Mouse (Mus musculus): Measurements from ENCODE around the gene Zfp36l2.

Zfp36l2 gene

DNA sequence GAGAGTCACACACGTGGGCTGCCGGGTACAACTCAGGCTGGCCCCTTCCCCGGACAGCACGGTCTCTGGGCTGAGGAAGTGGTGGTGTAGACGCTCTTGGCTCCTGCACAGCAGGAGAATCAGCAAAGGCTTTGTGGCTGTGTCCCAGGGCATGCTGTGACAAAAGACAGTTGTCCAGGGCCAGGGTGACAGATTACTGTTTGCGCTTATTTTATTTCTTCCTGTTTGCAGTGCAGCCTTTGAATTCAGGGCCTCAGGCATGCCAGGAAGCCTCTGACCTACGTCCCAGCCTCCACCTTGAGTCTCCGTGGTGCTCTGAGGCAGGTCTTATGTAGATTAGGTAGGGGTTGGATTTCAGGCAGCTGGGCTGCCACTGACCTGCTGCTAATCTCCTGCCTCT is 10.3 kb downstream of the Zfp36l2 start:
- peak; percentile 48 for DNase-seq (ENCODE audit: low read depth)

DNA sequence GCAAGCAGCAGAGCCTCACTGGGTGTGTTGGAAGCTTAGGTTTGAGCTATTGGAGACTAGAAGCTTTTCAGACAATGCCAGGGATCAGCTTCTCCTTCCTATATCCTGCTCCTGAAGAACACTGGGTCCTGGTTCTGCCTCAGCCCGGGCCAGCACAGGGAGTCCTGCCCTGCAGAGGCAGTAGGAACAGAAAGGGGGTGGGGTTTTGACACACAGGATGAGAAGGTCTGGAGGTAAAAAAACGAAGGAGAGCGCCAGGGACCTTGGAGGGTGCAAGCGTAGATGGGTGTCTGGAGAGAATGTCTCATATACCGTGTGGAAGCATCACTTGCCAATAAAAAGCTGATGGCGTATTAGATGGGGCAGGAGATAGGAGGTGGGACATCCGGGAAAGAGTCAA is 11.3 kb downstream of the Zfp36l2 start:
- no peak for DNase-seq (ENCODE audit: low read depth)

DNA sequence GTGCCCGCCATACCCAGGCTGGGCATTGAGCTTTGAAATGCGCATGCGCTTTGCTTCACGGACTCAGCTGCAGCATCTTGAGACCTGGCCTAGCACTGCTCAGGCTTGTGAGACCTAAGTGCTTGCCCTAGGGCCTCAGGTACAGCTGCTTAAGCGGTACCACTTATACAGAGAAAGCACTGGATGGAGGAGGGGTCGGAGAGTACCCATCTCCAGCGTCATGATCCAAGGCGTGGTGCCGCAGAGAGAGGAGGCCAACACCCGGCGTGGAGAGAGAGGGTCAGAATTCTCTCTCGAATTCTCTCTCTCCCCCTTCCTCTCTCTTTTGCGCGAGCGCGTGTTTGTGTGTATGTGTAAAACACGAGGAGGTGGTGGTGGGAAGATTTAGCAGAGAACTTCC is 12.6 kb downstream of the Zfp36l2 start:
- no peak for DNase-seq (ENCODE audit: low read depth)

DNA sequence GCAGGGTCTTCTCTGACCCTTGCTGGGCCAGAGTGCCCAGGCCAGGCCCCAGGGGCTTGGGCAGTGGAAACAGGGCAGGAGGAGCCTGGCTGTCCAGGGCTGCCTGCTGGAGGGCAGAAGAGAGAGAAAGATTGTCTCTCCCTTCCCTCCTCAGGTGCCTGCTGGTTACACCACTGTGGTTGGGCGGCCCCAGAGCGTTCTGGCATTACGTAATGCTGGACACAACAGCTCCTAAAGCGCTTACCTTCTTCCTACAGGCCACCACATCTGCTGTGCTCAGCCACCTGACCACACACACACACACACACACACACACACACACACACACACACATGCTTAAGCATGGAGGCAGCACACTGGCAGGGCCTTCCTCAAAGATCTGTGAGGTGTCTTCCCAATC is 20.4 kb downstream of the Zfp36l2 start:
- DNase-seq (ENCODE audit: low read depth) = no peak

DNA sequence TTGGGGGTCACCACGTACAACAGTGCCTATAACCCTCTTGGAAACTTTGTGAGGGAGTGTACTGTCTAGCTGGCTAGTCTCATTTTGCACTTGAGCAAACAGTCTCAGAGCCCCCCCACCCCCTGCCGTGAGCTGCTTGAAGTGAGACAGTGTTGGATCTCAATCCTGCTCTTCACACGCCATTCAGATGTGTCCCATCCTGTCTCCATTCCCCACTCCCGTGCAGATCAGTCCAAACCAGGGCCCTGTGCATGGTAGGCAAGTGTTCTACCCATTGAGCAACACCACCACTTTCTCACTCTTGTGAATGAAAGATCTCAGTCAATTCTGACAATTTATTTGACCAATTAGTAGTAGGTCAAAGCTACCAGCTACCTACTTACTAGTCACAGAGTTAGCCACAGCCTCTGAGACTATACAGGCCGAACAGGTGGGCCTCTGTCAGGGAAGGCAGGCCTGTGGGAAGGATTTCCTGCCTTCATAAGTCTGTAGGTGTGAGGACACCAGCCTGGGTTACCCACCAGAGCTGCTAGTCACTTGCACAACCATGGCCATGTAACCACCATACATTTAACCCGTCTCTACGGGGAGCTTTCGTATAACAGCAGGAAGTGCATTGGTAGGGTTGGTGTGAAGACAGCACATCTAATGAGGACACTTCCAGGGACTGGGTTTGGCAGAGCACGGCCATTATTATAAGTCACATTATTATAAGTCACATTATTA is 21.4 kb downstream of the Zfp36l2 start:
- DNase-seq (ENCODE audit: low read depth) = no peak

DNA sequence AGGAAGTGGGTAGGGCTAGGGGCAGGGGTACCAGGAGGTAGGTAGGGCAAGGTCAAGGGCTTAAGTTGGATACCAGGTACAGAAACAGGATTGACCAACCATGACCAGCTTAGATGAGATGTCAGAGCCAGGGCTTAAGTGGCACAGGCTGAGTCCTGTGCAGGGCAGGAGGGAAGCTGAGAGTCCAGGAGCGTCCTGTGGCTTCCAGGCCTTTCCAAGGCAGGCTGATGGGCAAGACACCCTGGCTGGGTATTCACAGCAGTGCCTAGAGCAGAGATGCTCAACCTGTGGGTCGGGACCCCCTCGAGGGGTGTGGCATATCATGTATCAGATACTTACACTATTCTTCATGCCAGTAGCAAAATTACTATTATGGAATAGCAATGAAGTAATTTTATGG is 22.0 kb downstream of the Zfp36l2 start:
- no peak for DNase-seq (ENCODE audit: low read depth)

DNA sequence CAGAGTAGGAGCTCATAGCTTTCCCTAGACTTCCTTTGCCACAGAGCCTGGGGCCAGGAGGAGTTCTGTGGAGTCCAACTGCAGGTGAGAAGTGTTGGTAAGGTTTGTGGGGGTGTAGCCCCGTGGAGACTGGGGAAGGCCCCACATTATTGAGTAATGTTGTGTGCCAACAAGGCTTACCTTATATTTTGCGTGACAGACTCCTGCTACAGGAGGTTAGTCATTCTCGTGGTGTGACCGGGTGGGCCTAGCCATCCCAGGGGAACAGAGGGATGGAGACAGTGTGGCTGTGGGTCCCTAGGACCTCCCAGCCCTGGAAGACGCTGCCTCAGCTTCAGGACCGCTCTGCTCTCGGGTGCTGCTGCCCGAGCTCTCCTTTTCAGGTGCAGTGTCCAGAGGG is 23.6 kb downstream of the Zfp36l2 start:
- DNase-seq (ENCODE audit: low read depth) = no peak

DNA sequence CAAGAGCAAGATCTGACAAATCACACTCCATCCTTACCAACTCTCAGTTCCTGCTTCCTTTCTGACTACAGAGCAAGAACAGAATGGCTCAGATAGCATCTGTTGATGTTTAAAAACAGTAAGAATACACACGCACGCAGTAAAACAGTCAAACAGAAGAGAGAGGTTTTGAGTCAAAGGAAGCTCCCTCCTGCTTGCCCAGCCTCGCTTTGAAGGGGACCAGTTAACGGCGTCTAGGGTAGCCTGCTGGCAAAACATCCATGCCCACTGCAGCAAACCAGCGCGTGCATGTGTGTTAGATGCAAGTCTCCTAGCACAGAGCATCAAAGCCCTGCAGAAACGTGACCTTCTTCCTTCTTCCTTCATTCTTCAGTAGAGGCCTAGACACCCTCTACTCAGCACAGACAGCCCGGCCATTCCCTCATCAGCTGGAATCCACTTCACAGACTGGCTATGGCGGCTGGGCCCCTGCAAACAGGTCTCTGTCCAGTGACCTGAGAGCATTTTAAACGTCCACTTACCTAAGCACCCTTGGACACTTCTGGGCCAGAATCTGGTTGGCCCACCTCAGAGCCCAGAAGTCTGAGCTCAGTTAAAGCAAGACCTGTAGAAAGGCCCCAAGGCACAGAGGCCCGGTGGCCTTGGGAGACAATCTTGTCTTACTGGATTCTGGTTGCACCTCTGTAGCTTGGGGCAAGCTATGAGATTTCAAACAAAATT is 24.5 kb downstream of the Zfp36l2 start:
- DNase-seq (ENCODE audit: low read depth) = peak; percentile 76

DNA sequence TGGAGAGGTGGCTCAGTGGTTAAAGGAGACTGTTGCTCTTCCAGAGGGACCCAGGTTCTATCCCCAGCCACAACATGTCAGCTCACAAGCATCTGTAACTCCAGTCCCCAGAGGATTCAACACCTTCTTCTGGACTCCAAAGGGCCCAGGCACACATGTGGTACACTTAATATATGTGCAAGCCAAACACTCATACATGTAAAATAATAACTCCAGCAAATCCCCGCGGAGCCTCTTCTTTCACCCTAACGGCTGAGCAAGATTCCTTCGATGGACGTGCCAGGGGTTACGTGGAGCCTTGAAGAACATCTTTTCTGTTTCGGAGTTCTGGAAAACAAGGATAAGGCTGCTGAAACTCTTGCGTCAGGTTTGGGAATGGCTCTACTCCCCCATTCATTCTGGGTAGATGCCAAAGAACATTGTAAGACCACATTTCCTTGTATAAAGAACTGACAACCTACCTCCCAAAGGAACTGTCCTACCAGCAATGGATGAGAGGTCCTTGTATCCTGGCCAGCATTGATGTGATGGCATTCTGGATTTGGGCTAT is 25.5 kb downstream of the Zfp36l2 start:
- no peak for DNase-seq (ENCODE audit: low read depth)

DNA sequence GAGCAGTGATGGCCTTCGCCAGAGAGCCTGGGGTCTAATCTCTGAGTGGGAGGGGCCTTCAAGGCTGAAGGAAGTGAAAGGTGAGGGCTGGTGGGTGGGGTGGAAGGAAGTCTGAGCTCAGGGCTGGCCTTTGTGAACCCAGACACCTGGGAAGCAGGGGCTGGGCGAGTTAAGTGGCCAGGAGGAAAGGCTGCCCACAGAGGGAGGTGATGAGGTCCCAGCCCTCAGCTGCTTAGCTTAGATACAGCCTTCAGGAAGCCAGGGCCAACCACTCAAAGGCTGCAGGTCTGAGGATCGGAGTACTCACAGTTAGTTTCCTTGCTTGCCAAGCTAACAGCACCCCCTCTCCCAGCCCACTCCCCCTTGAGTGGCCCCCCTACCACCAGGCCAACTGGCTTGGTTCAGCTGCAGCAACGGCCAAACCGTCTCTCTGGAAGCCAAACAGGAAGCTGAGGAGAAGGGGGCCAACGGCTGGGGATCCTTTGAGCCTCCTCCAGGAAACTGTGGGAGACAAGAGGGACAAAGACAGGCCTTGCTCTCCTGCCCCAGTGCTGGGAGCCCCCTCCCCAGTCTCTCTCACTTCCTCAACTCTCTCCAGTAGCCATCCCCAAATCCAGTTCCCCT is 26.4 kb downstream of the Zfp36l2 start:
- peak; percentile 54 for DNase-seq (ENCODE audit: low read depth)

DNA sequence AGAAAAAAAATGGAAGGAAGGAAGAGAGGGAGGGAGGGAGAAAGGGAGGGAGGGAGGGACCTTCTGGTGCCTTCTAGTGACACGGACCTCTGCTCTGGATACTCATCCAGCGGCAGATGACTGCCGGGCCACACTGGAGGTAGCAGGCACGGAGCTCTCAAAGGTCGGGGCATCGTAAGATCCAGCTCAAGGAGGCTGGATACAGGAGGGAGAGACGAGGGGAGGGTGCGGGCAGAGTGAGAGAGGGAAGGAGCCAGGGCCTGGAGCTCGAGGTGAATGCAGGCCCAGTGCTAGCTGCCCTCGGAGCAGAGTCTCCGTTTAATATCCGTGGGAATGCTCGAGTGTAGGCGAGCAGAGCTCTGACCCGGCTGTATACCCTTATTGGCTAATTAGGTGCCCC is 28.9 kb downstream of the Zfp36l2 start:
- DNase-seq (ENCODE audit: low read depth) = no peak

DNA sequence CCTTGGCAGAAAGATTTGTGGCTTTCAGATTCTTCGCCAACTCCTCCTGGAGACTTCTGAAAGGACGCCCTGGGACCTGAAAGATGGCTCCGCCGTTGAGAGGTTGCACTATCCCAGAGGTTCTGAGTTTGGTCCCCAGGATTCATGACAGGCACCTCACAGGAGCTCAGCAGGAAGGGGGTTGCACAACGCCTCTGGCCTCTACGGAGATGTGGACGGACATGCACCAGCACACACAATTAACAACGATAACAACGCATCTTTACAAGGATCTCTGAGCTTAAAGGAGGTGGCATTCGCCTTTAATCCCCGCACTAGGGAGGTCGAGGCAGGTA is 29.3 kb downstream of the Zfp36l2 start:
- DNase-seq (ENCODE audit: low read depth) = no peak

DNA sequence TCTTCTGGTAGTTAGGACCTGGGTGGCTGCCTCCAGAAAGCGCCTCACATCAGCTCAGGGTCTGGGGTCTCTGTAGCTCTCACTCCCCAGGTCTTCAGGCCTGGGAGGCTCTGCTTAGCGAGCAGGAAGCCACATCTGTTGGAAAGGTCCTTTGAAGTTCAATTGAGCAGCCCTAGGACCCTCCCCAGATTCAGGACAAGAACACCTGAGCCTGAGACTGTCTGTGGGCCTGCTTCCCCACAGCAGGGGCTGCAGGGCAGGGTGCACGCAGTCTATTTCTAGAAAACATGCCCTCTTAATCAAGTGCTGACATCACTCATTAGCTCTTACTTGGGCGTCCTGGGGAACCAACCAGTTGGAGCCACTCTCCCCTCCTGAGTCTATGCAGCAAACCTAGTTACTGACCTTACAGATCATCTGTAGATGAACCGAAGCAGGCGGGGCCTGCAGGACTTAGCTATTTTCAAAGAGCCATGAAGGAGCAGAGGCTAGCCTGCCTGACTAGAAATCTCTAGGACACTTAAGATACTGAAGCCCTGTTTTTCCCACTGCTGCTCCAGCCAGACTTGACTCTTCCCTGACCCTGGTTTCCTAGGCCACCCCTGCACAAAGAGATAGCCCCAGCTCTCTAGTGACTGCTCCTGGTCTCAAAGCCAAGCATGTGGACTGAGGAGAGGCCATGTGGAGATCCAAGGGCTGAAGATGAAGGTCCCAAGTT is 29.8 kb downstream of the Zfp36l2 start:
- DNase-seq (ENCODE audit: low read depth) = no peak

DNA sequence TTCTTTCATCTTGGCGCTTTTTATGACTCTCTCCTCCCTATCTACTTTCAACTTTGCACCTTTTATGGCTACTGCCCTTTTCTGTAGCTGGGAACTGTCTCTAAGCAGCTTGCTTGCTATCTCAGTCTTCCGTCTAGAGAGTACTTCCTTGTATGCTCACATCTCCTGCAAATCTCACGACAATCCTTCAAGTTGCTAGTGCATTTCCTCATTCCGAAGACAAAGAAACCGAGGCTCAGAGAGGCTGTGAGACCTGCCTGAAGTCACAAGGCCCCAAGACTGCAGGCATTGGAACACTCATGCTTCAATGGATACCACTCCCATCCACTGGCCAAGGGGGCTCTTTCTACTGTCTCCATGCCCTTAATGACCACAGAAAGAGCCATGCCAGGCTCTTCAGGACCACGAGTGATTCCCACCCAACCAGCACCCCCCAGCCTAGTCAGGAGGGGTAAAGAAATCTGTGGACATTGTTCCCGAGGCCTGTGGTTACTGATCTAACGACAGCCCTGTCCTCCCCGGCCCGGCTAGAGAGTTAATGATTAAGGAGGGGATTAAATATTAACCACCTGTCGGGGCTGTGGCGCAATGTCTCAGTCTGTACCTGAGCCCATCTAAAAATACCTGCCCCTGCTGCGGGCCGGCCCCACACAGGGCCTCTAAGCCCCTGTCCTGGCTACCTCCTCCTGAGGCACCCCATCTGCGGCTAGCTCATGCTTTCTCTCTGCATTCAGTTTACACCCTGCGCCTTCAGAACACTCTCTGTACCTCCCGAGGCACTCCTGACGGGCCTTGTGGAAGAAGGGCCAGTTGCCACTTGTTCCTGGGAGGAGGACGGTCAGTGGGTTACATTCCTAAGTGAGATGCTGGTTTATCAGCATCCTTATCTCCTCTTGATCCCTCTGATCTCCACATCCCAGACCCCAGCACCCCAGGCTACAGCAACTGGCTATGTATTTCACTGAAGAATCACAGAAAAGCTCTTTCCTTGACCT is 30.7 kb downstream of the Zfp36l2 start:
- no peak for DNase-seq (ENCODE audit: low read depth)

DNA sequence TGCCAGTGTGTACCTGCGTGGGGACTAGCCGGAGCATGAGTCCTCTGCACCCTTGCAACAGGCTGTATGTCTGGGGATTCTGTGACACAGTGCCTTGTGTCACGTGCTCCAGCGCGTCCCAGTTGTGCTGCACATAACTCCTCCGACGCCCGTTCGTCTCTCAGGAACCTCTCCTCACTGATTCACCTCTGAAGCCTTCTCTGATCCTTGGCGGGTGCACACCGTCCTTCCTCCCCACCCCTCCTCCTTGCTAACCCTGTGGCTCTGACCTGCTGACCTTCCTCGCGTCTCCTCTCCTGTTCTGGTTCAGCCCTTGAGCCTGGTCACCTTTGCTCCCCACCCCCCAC is 31.5 kb downstream of the Zfp36l2 start:
- DNase-seq (ENCODE audit: low read depth) = no peak

DNA sequence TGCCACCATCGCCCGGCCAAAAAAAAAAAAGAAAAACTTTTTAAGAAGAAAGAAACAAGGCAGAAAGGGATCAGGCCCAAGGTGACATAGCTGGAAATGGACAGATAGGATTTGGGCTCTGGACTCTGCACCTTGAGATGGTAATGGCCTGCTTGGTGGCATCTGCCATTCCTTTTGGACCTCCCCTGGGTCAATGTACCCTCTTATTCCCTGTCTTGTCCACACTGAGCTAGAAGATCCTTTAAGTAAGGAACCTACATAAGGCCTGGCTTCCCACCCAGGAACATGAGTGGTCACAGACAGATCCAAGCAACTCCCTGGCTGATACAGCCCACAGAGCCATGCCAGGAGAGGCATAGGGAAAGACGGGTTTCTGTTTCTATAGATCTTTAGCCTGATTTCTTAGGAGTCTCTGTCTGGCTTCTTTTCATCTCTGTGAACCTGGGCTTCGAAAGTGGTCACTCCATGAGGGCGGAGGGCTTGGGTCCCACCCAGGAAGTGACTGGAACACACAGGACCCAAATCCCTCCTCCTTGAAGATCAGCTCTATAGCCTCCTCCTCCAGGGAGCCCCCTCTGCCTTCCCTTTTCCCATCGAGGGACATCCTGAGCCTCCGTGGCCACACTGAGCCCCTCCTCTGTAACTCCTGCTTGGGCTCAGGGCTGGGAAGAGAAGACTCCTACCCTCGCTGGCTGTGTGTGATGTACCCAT is 32.1 kb downstream of the Zfp36l2 start:
- no peak for DNase-seq (ENCODE audit: low read depth)

DNA sequence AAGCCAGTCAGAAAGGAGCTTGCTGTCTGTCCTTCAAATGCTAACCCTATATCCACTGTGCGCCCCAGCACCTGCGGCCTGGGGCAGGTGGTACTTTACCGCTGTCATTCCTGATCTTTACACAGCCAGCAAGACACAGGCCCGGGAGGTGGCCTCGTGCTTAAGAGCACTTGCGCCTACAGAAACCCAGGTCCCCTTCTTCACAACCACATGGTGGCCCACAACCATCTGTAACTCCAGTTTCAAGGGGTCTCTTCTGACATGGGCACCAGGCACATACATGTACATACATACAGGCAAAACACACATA is 32.8 kb downstream of the Zfp36l2 start:
- DNase-seq (ENCODE audit: low read depth) = no peak

DNA sequence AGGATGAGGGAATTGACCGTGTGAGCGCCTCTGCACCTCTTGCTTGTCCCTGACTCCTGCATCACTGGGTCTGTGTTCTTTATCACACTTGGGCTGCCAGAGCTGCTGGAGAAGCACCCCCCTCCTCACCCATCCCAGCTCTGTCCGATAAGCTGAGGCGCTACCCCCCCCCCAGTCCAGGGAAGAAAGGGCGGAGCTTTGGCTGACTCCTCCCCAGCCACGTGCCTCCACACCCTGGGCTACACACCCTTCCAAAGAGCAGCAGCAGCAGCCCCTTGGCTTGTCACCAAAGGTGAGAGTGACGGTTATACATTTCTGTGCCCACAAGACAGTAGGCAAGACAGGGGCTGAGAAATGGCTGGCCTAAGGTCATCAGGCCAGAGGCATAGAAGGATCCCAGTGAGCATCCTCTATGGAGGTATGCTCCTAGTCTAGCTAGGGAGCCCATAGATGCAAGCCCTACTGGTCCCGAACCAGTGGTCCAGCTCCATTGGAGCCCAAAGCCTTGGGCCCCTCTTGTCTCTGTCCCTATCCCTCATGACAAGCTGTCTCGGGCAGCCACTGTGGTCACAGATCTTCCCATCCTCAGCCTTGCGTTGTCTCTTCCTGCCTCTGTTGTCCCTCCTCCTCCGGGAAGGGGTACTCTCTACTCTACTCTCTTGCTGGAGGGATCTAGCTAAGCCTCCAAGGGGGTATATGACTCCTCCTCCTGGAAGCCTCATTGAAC is 33.3 kb downstream of the Zfp36l2 start:
- DNase-seq (ENCODE audit: low read depth) = no peak

DNA sequence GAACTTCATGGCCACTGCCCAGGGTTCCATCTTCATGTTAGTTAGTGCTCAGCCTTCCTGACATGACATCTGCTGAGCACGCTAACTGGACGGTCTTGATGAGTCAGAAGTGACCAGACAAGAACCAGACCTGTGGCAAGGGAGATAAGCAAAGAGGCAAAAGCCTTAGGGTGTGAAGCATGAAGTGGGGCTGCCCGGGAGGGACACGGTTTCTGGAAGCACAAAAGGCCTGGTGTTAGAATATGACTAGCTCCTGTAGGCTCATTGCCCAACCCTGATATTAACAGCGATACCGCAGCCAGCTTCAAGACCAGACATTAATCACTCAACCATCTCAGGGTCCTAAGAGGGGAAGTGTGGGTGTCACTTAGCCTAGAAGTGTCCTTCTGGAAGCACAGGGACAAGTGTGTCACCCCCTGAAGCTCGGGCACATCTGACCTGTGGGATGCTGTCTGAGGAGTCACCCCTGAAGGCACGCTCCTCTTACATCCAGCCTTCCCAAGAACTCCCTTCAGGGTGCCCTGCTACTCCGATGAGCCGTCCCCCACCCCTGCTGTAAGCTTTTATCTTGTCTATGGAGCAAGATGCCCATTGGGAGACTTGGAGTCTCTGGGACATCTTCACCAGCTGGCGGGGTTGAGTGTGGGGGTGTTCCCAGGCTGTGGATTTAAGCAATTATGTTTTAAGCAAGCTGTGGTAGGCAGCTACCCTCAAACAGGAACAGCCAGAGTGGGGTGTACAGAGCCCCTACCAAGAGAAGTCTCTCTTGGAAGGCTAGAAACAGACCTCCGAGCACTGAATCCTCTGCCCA is 34.6 kb downstream of the Zfp36l2 start:
- no peak for DNase-seq (ENCODE audit: low read depth)

All from induced T-regulatory cell, adult 2 months (primary cell).